Mouse (Mus musculus) 416B (cell line): ENCODE data around the gene Pnma5.
A peak's percentile ranks its signal among the peaks of the same experiment; 100 is the strongest.
"Not testable (repeated sequence)": the region's sequence is repeated elsewhere in the genome, so short reads cannot be mapped to it uniquely, and the experiment has no call there.

Experiments used
- DNase-seq: peaks from one replicate; pipeline ENCODE4 v3.0.0; 2011; ENCODE audit warnings: low read depth

The Pnma5 gene

DNA sequence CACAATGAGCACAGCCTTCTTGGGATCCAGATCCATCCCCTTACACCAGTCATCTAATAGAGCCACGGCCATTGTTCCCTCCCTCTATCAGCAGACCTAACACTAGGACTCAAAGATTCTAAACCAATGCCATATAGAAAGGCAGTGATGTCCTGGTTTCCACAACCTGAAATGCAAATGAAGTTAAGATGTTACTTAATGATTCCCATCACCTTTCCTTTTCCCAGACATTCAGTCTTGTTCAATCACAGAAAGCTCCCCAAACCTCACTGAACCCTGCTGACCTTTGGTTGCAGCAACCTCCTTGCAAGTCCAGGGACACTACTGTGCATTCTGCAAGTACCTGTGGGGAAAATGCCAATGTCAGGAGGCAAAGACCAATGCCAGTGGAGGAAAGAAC lies at the start of gene Pnma5:
Gene Pnma5 (minus strand): TSS at position 101 of the 400 bp plus-strand sequence.
- DNase-seq, result no peak

DNA sequence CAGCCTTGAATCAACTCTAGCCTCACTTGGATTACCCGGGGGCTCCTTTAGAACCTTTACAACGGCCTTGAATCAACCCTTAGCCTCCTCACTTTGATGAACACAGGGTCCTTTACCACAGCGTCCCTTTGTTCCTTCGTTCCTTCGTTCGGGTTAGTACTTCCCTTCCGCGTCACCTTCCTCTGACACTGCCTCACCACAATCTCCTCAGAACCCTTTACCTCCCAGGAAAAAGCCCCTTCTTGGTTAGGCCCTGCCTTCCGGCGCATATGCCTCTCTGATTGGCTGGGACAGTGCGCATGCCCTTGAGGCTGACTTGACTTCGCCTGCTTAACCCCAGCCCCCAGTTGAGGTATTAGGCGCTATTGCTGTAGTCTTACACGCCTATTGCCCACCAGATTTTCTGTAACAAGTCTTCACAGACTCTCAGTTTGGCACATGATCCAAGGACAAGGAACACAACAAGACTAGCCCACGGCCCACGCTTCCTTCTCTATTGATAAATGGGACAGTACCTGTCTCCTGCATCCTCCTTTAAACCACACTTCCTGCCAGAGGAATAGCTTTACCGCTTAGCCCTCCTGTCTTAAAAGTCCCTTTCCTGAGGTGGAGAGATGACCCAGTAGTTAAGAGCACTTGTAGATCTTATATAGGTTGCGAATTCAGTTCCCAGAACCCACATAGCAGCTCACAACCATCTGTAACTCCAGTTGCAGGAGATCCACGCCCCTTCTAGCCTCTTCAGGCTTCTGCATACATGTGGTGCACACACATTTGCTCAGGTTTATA lies 45.6 kb upstream of the Pnma5 start, which contains the start of gene Xlr4a:
Gene Xlr4a (minus strand): TSS at position 212 of the 789 bp plus-strand sequence.
- not testable (repeated sequence) for DNase-seq

DNA sequence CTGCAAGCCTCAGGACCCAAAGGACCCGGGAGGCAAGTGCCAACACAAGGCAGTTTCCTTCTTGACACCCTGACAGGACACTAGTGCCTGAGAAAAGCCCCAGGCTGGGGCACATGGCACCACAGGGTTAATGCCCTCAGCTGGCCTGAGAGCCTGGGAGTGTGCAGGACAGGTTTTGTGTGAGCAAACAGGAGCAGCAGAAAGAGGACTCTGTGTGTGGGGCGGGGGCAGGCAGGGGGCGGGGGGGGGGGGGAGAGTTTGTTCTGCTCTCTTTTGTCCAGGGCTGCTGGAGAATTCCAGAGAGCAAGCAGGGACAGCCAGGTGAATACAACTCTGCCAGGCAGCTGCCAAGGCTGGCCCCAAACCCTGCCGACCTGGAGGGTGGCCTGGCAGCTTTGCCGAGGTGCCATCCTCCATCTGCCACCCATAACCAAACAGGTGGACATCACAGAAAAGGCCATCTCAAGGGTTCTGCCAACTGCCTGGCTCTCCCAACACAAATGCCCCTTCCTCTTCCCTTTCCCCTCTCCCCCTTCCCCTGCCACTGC lies 29.9 kb upstream of the Pnma5 start:
- not testable (repeated sequence) for DNase-seq

DNA sequence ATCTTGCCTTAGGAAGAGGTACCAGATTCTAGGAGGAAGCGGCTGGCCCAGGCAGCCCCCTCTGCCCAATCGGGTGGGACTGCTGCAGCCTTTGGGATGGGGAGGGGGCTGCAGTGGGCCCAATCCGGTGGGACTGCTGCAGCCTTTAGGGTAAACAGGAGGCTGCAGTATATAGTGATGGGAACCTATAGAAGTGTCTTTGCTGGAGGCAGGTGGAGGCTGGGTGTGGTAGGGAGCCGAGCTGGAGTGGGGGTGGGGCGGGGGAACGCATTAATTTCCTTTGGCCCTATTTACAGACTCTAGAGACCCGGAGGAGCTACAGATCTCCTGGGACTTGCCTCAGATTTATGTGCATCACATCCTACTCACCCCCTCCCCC lies 27.5 kb upstream of the Pnma5 start, which contains the start of gene Pnma3:
Gene Pnma3 (plus strand): TSS at position 373 of the 379 bp plus-strand sequence.
- no peak for DNase-seq

DNA sequence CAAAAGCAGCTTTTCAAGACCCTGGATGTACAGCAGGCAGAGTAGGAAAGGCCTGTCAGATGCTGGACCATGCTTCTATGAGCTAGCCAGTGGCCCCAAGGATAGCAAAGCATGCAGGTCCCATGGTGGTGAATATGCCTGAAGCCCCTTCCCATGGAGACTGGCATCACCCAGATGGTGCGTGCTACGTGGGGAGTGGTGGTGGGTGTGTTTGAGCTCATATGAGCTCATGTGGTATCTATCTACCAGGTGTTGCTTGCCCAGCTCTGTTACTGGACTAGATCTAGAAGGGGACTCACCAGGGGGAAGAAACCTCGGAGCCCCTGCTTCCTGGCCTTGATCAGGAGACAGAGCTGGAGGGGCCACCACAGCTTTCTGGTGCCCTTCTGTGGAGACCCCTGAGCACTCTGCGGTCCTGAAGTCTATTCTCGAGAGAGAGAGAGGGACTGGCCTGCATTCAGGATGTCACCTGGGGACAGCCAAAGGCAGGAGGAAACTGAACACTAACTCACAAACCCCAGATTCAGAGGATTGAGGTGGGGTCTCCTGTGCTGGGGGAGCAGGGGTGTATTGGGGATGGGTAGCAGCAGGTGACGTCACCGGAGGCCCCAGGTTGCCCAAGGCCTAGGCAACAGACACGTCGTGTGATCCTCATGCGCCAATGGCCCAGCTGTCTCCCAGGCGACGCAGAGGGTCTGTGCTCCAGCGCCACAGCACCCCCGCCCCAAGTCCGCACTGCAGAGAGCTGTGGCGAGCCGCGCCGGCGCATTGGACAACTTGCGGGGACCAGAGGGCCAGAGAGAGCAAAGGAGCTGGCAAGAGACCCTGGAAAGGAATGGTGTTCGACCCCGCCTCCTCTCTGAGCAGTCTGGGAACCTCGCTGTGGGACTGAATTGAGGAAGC lies 26.9 kb upstream of the Pnma5 start:
- DNase-seq, result no peak

DNA sequence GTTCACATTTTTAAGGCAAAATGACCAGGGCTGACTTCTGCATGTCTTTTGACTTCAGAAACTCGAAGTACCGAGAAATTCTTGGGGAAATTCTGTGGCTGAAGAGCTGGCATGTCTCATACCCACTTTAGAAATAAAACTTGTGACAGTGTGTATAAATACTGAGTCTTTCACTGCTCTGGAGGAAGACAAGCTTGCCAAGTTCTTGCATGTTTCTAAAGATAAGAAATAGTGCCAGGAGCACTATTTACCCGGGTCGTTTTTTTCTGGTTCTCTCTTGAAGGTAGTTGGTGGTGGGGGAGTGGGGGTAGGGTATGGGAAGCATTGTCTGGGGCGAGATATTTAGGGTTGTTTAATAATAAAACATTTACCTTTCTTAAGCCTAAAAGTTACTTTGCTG lies 25.4 kb upstream of the Pnma5 start:
- DNase-seq, result peak; percentile 14

DNA sequence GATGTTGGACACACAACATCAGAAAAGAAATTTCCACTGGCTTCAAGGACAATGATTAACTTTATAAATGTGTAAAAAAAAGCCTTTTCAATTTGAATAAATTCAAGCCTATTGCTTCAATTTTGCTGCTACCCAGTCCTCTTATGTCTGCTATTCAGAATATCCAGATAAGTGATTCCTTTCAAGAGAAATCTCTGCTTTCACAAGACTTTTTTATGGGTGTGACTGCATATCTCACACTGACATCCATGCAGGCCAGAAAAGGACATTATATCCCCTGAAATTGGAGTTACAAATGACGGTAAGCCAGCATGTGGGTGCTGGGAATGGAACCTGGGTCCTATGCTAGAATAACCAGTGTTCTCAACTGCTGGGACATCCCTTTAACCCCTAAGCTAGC lies 24.6 kb upstream of the Pnma5 start:
- no peak for DNase-seq

GRCm38 (mm10) chrX:73053860-73054563 lies 17.1 kb upstream of the Pnma5 start:
- DNase-seq, result peak; percentile 92

- no peak for DNase-seq
Measured at GRCm38 (mm10) chrX:73039666-73040065, 2.8 kb upstream of the Pnma5 start.

- no peak for DNase-seq
Measured at GRCm38 (mm10) chrX:73038831-73039230, 1.9 kb upstream of the Pnma5 start.

DNA sequence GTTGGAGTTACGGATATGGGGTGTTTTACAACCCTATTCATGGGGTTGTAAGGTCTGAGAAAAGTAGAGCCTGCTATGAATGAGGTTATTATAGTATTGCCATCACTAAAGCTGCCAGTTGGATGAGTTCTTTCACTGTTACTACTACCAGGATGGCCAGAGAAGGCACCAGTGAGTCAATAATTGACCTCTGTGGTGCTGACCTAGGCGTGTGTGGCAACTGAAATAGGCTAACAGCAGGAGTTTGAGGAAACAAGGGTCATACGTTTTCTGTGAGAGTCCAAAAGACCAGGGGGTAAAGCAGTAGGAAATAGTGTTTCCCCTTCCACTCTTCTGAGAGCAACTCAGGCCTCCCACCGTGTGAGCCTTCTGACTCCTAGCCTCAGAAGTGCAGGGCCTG lies 24.1 kb downstream of the Pnma5 start:
- no peak for DNase-seq

GRCm38 (mm10) chrX:73007597-73008479 lies 29.1 kb downstream of the Pnma5 start:
- DNase-seq, result peak; percentile 93

DNA sequence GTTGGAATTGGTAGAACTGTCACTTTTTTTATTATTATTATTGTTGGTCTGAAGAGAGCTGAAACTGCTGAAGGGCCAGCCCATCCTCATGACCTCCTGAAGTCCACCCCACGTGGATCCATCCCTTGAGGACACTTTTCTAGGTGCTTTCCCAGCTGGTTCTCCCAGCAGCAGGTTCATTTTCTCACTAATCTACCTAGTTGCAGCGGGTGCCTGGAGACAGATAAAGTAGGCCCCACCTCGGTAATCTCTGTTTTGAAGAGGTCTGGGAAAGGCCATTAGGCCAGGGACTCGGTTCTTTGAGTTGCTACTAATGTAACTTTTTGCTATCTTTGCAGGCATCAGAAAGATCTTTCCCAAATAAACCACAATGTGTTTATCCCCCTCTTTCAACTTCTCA lies 31.2 kb downstream of the Pnma5 start:
- DNase-seq, result no peak

DNA sequence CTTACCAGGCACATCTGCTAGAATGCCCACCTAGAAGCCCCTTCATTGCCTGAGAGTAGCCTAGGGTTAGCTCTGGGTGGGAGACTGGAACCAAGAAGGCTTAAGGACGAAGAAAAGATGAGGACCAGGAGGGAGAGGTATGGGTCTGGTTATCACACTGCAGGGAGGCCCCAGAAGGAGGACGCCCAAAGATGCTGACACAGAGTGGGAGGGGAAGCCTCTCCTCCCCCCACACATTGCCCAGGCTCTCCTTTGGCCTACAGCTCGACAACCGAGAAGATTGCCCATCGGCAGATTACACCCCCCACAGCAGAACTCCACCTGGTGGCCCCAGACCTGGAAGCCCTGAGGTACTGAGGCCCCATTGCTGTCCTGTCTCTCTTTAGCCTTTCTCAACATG lies 33.8 kb downstream of the Pnma5 start:
- DNase-seq, result no peak

DNA sequence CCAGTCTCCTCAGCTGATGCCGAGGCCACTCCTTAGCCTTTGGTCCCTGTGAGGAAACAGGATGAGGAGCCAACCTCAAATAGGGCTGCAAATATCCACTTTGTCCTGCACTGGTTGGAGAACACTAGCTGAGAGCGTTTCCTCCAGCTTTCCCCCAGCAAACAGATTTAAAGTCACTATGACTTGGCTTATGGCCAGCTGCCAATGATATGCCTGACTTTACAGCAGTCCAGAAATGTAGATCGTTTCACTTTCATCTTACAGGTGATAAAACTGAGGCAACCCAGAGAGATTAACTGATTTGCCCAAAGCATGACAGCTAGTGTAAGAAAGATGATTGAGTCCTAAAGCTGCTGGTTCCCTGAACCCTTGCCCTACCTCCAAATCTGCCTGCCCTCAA lies 41.4 kb downstream of the Pnma5 start:
- DNase-seq, result no peak

- peak; percentile 14 for DNase-seq
Measured at GRCm38 (mm10) chrX:72992291-72992919, 44.5 kb downstream of the Pnma5 start.

DNA sequence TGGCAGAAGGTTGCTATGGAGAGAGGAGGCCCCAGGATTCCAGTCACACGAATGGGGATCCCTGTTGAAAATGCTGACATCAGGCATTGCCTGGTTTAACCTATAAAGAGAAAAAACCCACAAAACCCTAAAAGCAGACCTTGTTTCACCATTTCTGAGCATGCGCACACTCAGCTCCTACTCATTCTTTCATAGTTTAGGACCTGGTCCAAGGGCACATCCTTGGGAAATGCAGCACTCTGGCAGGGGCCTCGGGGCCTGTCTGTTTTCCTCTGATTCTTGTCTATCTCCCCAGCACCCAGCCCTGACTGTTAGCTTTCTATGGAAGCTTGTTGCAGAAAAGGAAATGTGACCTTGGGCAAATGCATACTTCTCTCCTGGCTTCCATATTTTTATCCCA lies 46.3 kb downstream of the Pnma5 start:
- no peak for DNase-seq

DNA sequence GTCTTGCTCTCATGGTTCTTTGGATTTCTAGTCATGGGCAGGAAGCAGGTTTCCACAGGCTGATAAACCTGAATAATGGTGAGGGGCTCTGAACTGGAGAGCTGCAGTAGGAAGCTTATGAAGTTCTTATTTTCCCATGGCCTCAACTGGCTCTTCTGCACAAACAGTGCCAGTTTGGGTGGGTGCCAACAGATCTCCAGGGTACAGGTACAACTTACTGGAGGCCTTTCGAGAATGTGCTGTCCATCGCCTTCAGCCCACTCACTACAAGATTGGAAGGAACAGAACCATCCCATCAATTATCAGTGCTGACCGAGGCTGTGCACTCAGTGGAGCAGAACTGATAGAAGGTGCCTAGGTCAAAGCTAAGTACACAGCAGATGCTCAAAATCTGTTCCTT lies 48.5 kb downstream of the Pnma5 start:
- no peak for DNase-seq

DNA sequence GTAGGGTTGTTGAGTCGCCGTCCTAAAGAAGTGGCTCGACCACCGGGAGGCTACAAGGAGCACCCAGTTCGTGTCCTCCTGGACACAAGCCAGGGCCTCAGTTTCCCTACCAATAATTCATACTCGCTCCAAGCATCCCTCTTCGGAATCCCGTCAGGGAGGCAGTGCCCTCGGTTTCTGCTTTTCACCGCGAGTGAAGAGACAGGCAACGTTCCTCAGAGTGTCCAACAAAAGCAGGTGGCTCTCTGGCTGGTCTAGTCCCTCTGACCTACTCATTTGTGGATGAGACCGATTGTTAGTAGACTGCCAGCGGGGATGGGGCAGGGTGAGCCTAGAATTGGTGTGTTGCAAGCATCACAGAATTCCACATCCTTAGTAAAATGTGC lies 49.4 kb downstream of the Pnma5 start:
- no peak for DNase-seq

- DNase-seq, result no peak
Measured at GRCm38 (mm10) chrX:72986841-72987519, 49.9 kb downstream of the Pnma5 start, which contains the start of gene Zfp185. Zfp185 (plus strand) TSS chrX:72987339.
